ENCODE assay signal across 8 mouse cellular contexts in genomic region chr1:56089254-56089834, GRCm38 (mm10).
DNase-seq lines count a peak whose midpoint lies in the region; ATAC-seq lines count a peak whose summit lies in the region.

No protein-coding gene starts in this region.

- no peaks in the 10 kb centered on the region for H3K4me1 ChIP-seq in midbrain, embryonic 14.5 days (ENCODE audit: control insufficient read depth, insufficient read depth, low read length)
- no peaks in the 10 kb centered on the region for H3K4me1 ChIP-seq in midbrain, embryonic 16.5 days (ENCODE audit: control insufficient read depth, insufficient read depth, low read length)
- H3K4me1 ChIP-seq in intestine, embryonic 15.5 days (replicated peaks): no peaks in the 10 kb centered on the region
- no peaks in the 10 kb centered on the region for H3K4me1 ChIP-seq in midbrain, embryonic 15.5 days

- no peaks in the 10 kb centered on the region for H3K9me3 ChIP-seq in midbrain, embryonic 14.5 days (ENCODE audit: control insufficient read depth, low read length)
- no peaks in the 10 kb centered on the region for H3K9me3 ChIP-seq in midbrain, embryonic 16.5 days (replicated peaks; ENCODE audit: control insufficient read depth, low read length, poor library complexity, severe bottlenecking)
- no peaks in the 10 kb centered on the region for H3K9me3 ChIP-seq in intestine, embryonic 15.5 days
- no peaks in the 10 kb centered on the region for H3K9me3 ChIP-seq in midbrain, embryonic 15.5 days

- H3K9ac ChIP-seq in midbrain, embryonic 14.5 days (replicated peaks; ENCODE audit: low read length): no peak overlapping the region
- H3K9ac ChIP-seq in midbrain, embryonic 16.5 days (ENCODE audit: low read depth, low read length): no peak overlapping the region
- H3K9ac ChIP-seq in intestine, embryonic 15.5 days: no peak overlapping the region
- H3K9ac ChIP-seq in midbrain, embryonic 15.5 days: no peak overlapping the region

- H3K27ac ChIP-seq in midbrain, embryonic 14.5 days (replicated peaks; ENCODE audit: low read depth, low read length): no peak overlapping the region
- no peak overlapping the region for H3K27ac ChIP-seq in midbrain, embryonic 16.5 days (ENCODE audit: low read length)
- H3K27ac ChIP-seq in intestine, embryonic 15.5 days: no peak overlapping the region
- no peak overlapping the region for H3K27ac ChIP-seq in midbrain, embryonic 15.5 days

- no peak overlapping the region for H3K4me3 ChIP-seq in midbrain, embryonic 14.5 days (replicated peaks; ENCODE audit: low read depth, low read length)
- H3K4me3 ChIP-seq in midbrain, embryonic 16.5 days (ENCODE audit: low read depth, low read length): no peak overlapping the region
- no peak overlapping the region for H3K4me3 ChIP-seq in intestine, embryonic 15.5 days (replicated peaks)
- no peak overlapping the region for H3K4me3 ChIP-seq in midbrain, embryonic 15.5 days

- 84% methylated on average over 4 of the region's 4 CpGs for WGBS in midbrain, embryonic 14.5 days
- 81% methylated on average over 4 of the region's 4 CpGs for WGBS in midbrain, embryonic 16.5 days
- 38% methylated on average over 4 of the region's 4 CpGs for WGBS in intestine, embryonic 15.5 days
- 78% methylated on average over 4 of the region's 4 CpGs for WGBS in midbrain, embryonic 15.5 days

- no peak for ATAC-seq in midbrain, embryonic 14.5 days (ENCODE audit: low FRiP score, low TSS enrichment)
- no peak for ATAC-seq in midbrain, embryonic 16.5 days
- ATAC-seq in intestine, embryonic 15.5 days: peak; percentile 61; the same call in 1 of the 2 replicates
- no peak for ATAC-seq in midbrain, embryonic 15.5 days (replicated peaks)

- no peak overlapping the region for H3K4me2 ChIP-seq in midbrain, embryonic 14.5 days (ENCODE audit: low read length)
- no peak overlapping the region for H3K4me2 ChIP-seq in midbrain, embryonic 16.5 days (ENCODE audit: low read length)
- H3K4me2 ChIP-seq in intestine, embryonic 15.5 days (replicated peaks): no peak overlapping the region
- H3K4me2 ChIP-seq in midbrain, embryonic 15.5 days: no peak overlapping the region

- no peaks in the 10 kb centered on the region for H3K27me3 ChIP-seq in midbrain, embryonic 14.5 days (ENCODE audit: control insufficient read depth, insufficient read depth, low read length)
- H3K27me3 ChIP-seq in midbrain, embryonic 16.5 days (ENCODE audit: control insufficient read depth, insufficient read depth, low read depth, low read length): no peaks in the 10 kb centered on the region
- no peaks in the 10 kb centered on the region for H3K27me3 ChIP-seq in intestine, embryonic 15.5 days (replicated peaks)
- no peaks in the 10 kb centered on the region for H3K27me3 ChIP-seq in midbrain, embryonic 15.5 days (replicated peaks)

- peak; percentile 2 for DNase-seq in midbrain, embryonic 14.5 days
- DNase-seq in frontal cortex, postnatal 10 days (ENCODE audit: low spot score in 2 of 2): peak; percentile 37 to 65
- peak; percentile 43 to 89 for DNase-seq in left cerebral cortex, adult 8-10 months (ENCODE audit: low spot score in 2 of 2)
- DNase-seq in right cerebral cortex, postnatal 10 days (ENCODE audit: low spot score in 2 of 2): peak; percentile 67 to 83
- no peak for DNase-seq in spleen, adult 12 weeks (ENCODE audit: low spot score)

- no peaks in the 10 kb centered on the region for H3K36me3 ChIP-seq in midbrain, embryonic 14.5 days (ENCODE audit: control insufficient read depth, insufficient read depth, low read length)
- H3K36me3 ChIP-seq in midbrain, embryonic 16.5 days (ENCODE audit: control insufficient read depth, insufficient read depth, low read length): no peaks in the 10 kb centered on the region
- H3K36me3 ChIP-seq in intestine, embryonic 15.5 days: no peaks in the 10 kb centered on the region
- H3K36me3 ChIP-seq in midbrain, embryonic 15.5 days (replicated peaks): no peaks in the 10 kb centered on the region
